Mouse (Mus musculus) liver, adult 2 months (tissue): ENCODE results near the gene Cacna1s. TPM values are rescaled to one million over a fixed set of nuclear protein-coding genes. Genes with fewer than 3 reads are reported as not detected.
A peak's percentile ranks its signal among the peaks of the same experiment; 100 is the strongest.

Experiments used
- DNase-seq: peaks from one replicate; pipeline ENCODE4 v3.0.0-alpha.2; 2011; ENCODE audit warnings: low read depth, low spot score; ENCODE audit errors: extremely low read depth
- H3K27ac ChIP-seq: fragments of 200-500 bp; replicated peaks from 2 replicates; pipeline ENCODE4 v1.5.1; 2012; ENCODE audit warnings: low read depth, mild to moderate bottlenecking, control low read depth, inconsistent platforms, low read length; ENCODE audit not compliant: insufficient read depth
- H3K27me3 ChIP-seq: fragments of 200-500 bp; 2 replicates; pipeline ENCODE4 v1.6.1; 2012; ENCODE audit warnings: mild to moderate bottlenecking, moderate library complexity, low read length, inconsistent platforms; ENCODE audit not compliant: control insufficient read depth, insufficient read depth
- H3K36me3 ChIP-seq: fragments of 200-500 bp; 2 replicates; pipeline ENCODE4 v1.6.1; 2012; ENCODE audit warnings: low read length, inconsistent platforms; ENCODE audit not compliant: control insufficient read depth, insufficient read depth
- H3K4me1 ChIP-seq: fragments of 200-500 bp; 2 replicates; pipeline ENCODE4 v1.6.1; 2011; ENCODE audit warnings: low read length; ENCODE audit not compliant: control insufficient read depth, insufficient read depth
- H3K4me3 ChIP-seq: fragments of 200-500 bp; 2 replicates; pipeline ENCODE4 v1.5.1; 2011; ENCODE audit warnings: low read depth, mild to moderate bottlenecking, control low read depth, low read length, moderate library complexity; ENCODE audit not compliant: insufficient read depth
- H3K79me2 ChIP-seq: fragments of 200-500 bp; 2 replicates; pipeline ENCODE4 v1.6.1; 2012; ENCODE audit warnings: inconsistent platforms, mild to moderate bottlenecking, low read length, moderate library complexity; ENCODE audit not compliant: control insufficient read depth, insufficient read depth
- H3K9ac ChIP-seq: fragments of 200-500 bp; 2 replicates; pipeline ENCODE4 v1.6.1; 2012; ENCODE audit warnings: low read depth, mild to moderate bottlenecking, control low read depth, inconsistent platforms, low read length
- CTCF ChIP-seq: fragments of 200-500 bp; IDR thresholded peaks from 2 replicates; pipeline ENCODE4 v1.5.1; 2011; ENCODE audit warnings: low read depth, low read length, control low read depth
- POLR2A ChIP-seq: fragments of 200-500 bp; IDR thresholded peaks from 2 replicates; pipeline ENCODE4 v1.6.1; 2011; ENCODE audit warnings: low read length, control low read depth; ENCODE audit not compliant: insufficient read depth; ENCODE audit errors: extremely low read depth
- WGBS: fragments of 180-500 bp; shearing (Covaris S2); methylation state at CpG from one replicate; pipeline ENCODE4 v1.1.7; 2018; 5-methylcytosine and 5-hydroxymethylcytosine counted together
- polyA plus RNA-seq: library from polyadenylated mRNA; depleted of rRNA; stranded (reverse); fragments of >200 nt; gene quantifications from 2 replicates; pipeline ENCODE4 v1.2.3, GENCODE M21; 2012
- total RNA-seq: library from RNA; depleted of rRNA; stranded (reverse); fragments of >200 nt; gene quantifications from 2 replicates; pipeline ENCODE4 v1.2.3, GENCODE M21; 2014

Cacna1s gene
- total and polyA plus RNA-seq, 2 experiments, result 0.65 TPM; not detected in 1

DNA sequence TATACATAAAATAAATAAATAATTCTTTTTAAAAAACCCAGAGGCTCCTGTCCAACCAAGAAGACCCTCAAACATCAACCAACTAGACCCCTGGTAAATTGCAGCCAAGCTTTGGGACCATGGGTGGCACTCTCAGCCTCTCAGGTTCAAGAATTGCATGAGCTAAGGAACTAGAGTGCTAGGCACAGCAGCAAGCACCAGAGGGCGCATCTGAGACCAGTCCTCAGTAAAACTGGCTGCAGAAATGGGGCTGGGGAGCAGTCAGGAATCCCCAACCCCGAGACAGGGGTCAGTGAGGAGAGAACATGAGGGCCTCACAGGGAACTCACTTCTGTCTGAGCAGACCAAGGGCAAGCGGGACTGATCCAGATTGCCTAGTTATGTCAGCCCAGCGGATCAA is 6.8 kb upstream of the Cacna1s start:
- TF ChIP-seq POLR2A (no peak), CTCF (peak; percentile 84)
- Histone ChIP-seq H3K27me3 (peaks cover 6% of the 10 kb centered on the region; the same call in 1 of the 2 replicates), H3K36me3 (no peaks in the 10 kb centered on the region), H3K79me2 (no peaks in the 10 kb centered on the region), H3K4me3 (no peak overlapping the region), H3K4me1 (no peaks in the 10 kb centered on the region), H3K27ac (no peak overlapping the region), H3K9ac (no peak overlapping the region)
- DNase-seq, result peak; percentile 24
- 14% methylated on average over 4 of the region's 4 CpGs for WGBS

DNA sequence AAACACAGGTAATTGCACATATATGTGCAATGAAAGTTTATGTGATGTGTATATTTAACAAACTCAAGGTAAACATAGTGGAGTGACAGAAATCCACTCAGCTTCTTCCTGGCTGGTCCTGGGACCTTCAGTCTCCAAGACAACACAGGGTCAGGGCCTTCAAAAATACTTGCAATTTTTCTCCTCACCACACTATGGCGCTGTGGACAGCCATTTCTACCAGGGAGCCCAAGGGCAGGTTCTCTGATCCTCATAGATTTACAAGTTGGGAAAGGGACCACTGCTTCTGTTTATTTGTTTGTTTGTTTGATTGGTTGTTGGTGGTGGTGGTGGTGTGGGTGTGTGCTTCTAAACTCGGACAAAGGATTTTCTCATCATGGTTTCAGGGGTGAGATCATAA is 5.1 kb upstream of the Cacna1s start:
- H3K79me2 ChIP-seq, result no peaks in the 10 kb centered on the region
- H3K27ac ChIP-seq, result no peak overlapping the region
- H3K9ac ChIP-seq, result no peak overlapping the region
- no peaks in the 10 kb centered on the region for H3K4me1 ChIP-seq
- H3K27me3 ChIP-seq, result peaks cover 8% of the 10 kb centered on the region; the same call in 1 of the 2 replicates
- no peak overlapping the region for H3K4me3 ChIP-seq
- no peaks in the 10 kb centered on the region for H3K36me3 ChIP-seq
- peak; percentile 15 for DNase-seq
- peak; percentile 32; the same call in 1 of the 2 replicates for TF ChIP-seq CTCF
- TF ChIP-seq POLR2A, result no peak
- WGBS, result 8% methylated on average over 2 of the region's 2 CpGs

DNA sequence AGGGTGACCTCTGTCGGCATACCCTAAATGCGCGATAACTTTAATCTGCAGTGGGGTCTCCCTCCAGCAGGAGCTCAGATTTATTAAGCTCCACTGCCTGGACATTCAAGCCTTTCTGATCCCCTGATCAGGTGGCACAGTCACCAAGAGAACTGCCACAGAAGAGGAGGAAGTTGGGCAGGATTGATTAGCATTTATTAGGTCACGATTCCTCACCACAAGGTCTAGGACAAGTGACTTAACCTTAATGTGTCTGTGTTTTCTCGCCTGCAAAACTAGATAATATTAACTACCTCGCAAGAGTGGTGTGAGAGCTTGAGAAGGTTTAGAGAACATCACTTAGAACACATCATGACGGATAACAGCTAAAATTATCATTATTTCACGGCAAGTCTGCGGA is 4.7 kb upstream of the Cacna1s start:
- WGBS, result 69% methylated on average over 9 of the region's 9 CpGs
- DNase-seq, result no peak

DNA sequence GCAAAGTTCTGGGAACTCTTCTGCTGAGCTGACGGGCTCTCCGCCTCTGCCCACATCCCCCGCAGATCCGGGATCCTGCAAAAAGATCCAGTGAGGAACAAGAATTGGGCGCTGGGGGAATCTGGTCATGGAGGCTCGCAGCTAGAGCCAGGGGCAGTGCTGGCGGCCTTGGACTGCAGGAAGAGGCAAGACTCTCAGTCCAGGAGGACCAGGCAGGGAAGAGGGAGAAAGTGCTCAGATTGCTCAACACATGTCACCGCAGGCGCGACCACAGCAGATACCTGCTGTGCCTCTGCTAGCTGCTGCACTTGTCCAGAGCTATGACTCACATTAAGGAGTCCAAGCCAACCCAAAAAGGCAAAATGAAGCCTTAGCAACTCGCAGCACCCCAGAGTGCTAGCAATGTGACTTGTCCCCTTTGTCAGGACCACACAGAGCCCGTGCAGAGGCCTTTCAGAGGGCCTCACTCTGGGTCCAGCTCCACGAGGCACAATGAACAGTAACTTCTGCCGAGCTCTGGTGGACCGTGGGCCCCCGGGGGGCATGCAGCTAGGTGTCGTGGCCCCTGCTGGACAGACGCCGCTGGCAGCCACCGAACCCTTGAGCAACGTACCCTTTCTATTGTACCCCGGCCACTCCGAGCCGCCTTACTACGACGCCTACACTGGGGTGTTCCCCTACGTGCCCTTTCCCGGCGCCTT is 2.1 kb upstream of the Cacna1s start, which contains the start of gene Ascl5:
Ascl5 (plus strand) TSS at position 493 of the 701 bp plus-strand sequence.
- TF ChIP-seq POLR2A, result no peak
- no peak for TF ChIP-seq CTCF
- Histone ChIP-seq H3K27me3 (peaks cover 8% of the 10 kb centered on the region; the same call in 1 of the 2 replicates), H3K4me1 (no peaks in the 10 kb centered on the region), H3K79me2 (no peaks in the 10 kb centered on the region), H3K36me3 (no peaks in the 10 kb centered on the region), H3K9ac (no peak within 1 kb of the TSS), H3K27ac (no peak within 1 kb of the TSS), H3K4me3 (no peak within 1 kb of the TSS)
- WGBS, result 22% methylated on average over 29 of the region's 29 CpGs
- no peak for DNase-seq

More for the DNA sequence above, 4.7 kb upstream of the Cacna1s start:
- no peak overlapping the region for H3K9ac ChIP-seq
- H3K27me3 ChIP-seq, result peaks cover 8% of the 10 kb centered on the region; the same call in 1 of the 2 replicates
- TF ChIP-seq POLR2A (no peak), CTCF (no peak)
- H3K4me1 ChIP-seq, result no peaks in the 10 kb centered on the region
- no peaks in the 10 kb centered on the region for H3K79me2 ChIP-seq
- no peaks in the 10 kb centered on the region for H3K36me3 ChIP-seq
- H3K4me3 ChIP-seq, result no peak overlapping the region
- no peak overlapping the region for H3K27ac ChIP-seq

DNA sequence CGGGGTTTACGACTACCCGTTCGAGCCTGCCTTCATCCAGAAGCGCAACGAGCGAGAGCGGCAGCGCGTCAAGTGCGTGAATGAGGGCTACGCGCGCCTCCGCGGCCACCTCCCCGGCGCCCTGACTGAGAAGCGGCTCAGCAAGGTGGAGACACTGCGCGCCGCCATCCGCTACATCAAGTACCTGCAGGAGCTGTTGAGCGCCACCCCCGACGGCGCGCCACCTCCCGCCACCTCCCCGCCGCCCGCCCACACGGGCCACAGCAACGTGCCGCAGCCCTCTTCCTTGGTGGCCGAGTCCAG is 1.6 kb upstream of the Cacna1s start:
- Histone ChIP-seq H3K36me3 (no peaks in the 10 kb centered on the region), H3K79me2 (no peaks in the 10 kb centered on the region), H3K27me3 (peaks cover 8% of the 10 kb centered on the region; the same call in 1 of the 2 replicates), H3K4me1 (no peaks in the 10 kb centered on the region), H3K27ac (no peak overlapping the region), H3K9ac (no peak overlapping the region), H3K4me3 (no peak overlapping the region)
- TF ChIP-seq POLR2A, result no peak
- TF ChIP-seq CTCF, result no peak
- DNase-seq, result no peak
- 7% methylated on average over 36 of the region's 36 CpGs for WGBS

DNA sequence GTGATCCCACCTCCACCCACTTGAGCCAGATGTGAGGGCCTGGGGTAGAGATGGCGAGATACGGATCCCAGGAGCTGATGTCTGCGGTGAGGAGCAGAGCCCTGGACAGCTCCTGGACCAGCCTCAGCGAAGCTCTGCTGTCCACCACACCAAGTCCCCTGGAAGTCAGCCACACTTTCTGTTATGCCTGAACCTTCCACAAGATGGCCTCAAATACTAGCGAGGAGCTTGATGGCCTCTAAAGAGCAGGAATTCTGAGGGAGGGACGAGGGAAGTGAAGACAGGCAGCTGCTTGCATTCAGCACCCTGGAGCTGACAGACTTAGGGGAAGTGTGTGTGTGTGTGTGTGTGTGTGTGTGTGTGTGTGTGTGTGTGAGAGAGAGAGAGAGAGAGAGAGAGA is 1.1 kb upstream of the Cacna1s start:
- WGBS, result 2% methylated on average over 6 of the region's 6 CpGs
- peak; percentile 56 for TF ChIP-seq CTCF
- TF ChIP-seq POLR2A, result no peak
- H3K27me3 ChIP-seq, result peaks cover 8% of the 10 kb centered on the region; the same call in 1 of the 2 replicates

More for the DNA sequence above, 1.1 kb upstream of the Cacna1s start:
- Histone ChIP-seq H3K27ac (no peak overlapping the region), H3K4me3 (no peak overlapping the region), H3K36me3 (no peaks in the 10 kb centered on the region), H3K79me2 (no peaks in the 10 kb centered on the region), H3K9ac (no peak overlapping the region), H3K4me1 (no peaks in the 10 kb centered on the region)
- peak; percentile 61 for DNase-seq
